Comparison of ENCODE assay signal across 10 mouse cellular contexts in the genomic region with DNA sequence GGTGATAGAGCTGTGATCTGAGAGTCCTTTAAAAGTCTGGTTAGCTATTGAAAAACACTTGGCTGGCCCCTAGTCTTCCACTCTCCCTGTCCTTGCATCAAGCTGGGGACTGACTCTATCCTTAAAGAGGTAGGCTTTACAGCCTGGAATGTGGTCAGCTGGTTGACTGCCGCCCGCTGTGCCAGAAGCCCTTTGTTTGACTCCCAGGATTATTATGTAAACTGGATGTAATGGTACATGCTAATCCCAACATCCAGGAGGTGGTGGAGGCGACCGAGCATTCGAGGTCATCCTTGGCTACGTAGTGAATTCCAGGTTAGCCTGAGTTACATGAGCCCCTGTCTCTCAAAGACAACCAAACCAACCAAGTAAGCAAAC. TPM values are rescaled to one million over a fixed set of nuclear protein-coding genes. Genes with fewer than 3 reads are reported as not detected.
DNase-seq lines count a peak whose midpoint lies in the region; ATAC-seq lines count a peak whose summit lies in the region.
"Had no signal": no experiment of that assay in that cellular context is flagged by ENCODE, and none has a peak within 500 bp of the region (broad histone marks: within the 10 kb centered on the region; RNA-seq: fewer than 3 reads in every experiment).

No protein-coding gene starts in this region.

- H3K4me2 ChIP-seq in hindbrain, embryonic 14.5 days (replicated peaks) = no peak overlapping the region
- H3K4me2 ChIP-seq in hindbrain, embryonic 16.5 days (ENCODE audit: low read length) = no peak overlapping the region
- H3K4me2 ChIP-seq: lung, embryonic 14.5 days had no signal

- ATAC-seq in hindbrain, embryonic 14.5 days (ENCODE audit: low FRiP score) = no peak
- ATAC-seq in hindbrain, embryonic 16.5 days = no peak
- no peak for ATAC-seq in erythroblast, adult 5-6 weeks (replicated peaks; ENCODE audit: low FRiP score, poor library complexity, severe bottlenecking)
- ATAC-seq: intestine, postnatal 0 days had no signal

- no peak overlapping the region for H3K9ac ChIP-seq in hindbrain, embryonic 14.5 days
- no peak overlapping the region for H3K9ac ChIP-seq in hindbrain, embryonic 16.5 days (ENCODE audit: low read depth, low read length)
- H3K9ac ChIP-seq: lung, embryonic 14.5 days had no signal

- H3K27me3 ChIP-seq in hindbrain, embryonic 14.5 days (ENCODE audit: control insufficient read depth, insufficient read depth, low read length) = no peaks in the 10 kb centered on the region
- no peaks in the 10 kb centered on the region for H3K27me3 ChIP-seq in hindbrain, embryonic 16.5 days (replicated peaks; ENCODE audit: control insufficient read depth, insufficient read depth, low read length)

- no peak for DNase-seq in hindbrain, embryonic 14.5 days (ENCODE audit: low spot score)
- peak; percentile 95 for DNase-seq in ZHBTc4 (ENCODE audit: low read depth, low spot score)
- peak; percentile 88 to 92 for DNase-seq in heart, adult 9 months (ENCODE audit: low spot score in 2 of 2)
- DNase-seq in lung, postnatal 10 days = peak; percentile 84
- no peak for DNase-seq in c-Kit-positive CD71-positive TER-119-positive erythroid progenitor cells, embryonic 14.5 days (ENCODE audit: low spot score)
- no peak for DNase-seq in urinary bladder, postnatal 25 days (ENCODE audit: low spot score)

- no peaks in the 10 kb centered on the region for H3K9me3 ChIP-seq in hindbrain, embryonic 14.5 days (ENCODE audit: control insufficient read depth, low read length)
- H3K9me3 ChIP-seq in hindbrain, embryonic 16.5 days (ENCODE audit: control insufficient read depth, low read length) = no peaks in the 10 kb centered on the region

- H3K36me3 ChIP-seq in hindbrain, embryonic 14.5 days (replicated peaks; ENCODE audit: control insufficient read depth, insufficient read depth) = no peaks in the 10 kb centered on the region
- no peaks in the 10 kb centered on the region for H3K36me3 ChIP-seq in hindbrain, embryonic 16.5 days (ENCODE audit: control insufficient read depth, insufficient read depth, low read length)

- 0 out of 2 replicates have a peak overlapping the region, but pooled peaks have one; percentile 20 for H3K27ac ChIP-seq in hindbrain, embryonic 14.5 days
- H3K27ac ChIP-seq in hindbrain, embryonic 16.5 days (ENCODE audit: low read depth, low read length) = no peak overlapping the region

- no peak overlapping the region for H3K4me3 ChIP-seq in hindbrain, embryonic 14.5 days (replicated peaks; ENCODE audit: low read length)
- no peak overlapping the region for H3K4me3 ChIP-seq in hindbrain, embryonic 16.5 days (ENCODE audit: low read length)

- WGBS in hindbrain, embryonic 14.5 days = 12% methylated on average over 6 of the region's 6 CpGs
- 18% methylated on average over 6 of the region's 6 CpGs for WGBS in hindbrain, embryonic 16.5 days

- peaks cover 7% of the 10 kb centered on the region for H3K4me1 ChIP-seq in hindbrain, embryonic 14.5 days (replicated peaks; ENCODE audit: control insufficient read depth, insufficient read depth, low read length)
- H3K4me1 ChIP-seq in hindbrain, embryonic 16.5 days (ENCODE audit: control insufficient read depth, insufficient read depth, low read depth, low read length) = no peaks in the 10 kb centered on the region

RNA-seq across cellular contexts. Expression of gene Cipc, which starts 14.3 kb away (rescaled TPM):
- 46.8 and 52.1 TPM in 2 replicates for polyA plus RNA-seq in hindbrain, embryonic 14.5 days (2014; fragmentation: Nextera tagmentation; extraction: Ambion mirVana)
- 43.4 and 49.0 TPM in 2 replicates for polyA plus RNA-seq in hindbrain, embryonic 16.5 days (2015; fragmentation: Nextera tagmentation; extraction: Ambion mirVana)
- 4.8 and 7.1 TPM in 2 replicates for total RNA-seq in erythroblast, adult 5-6 weeks (2015; ENCODE audit: low replicate concordance)
- total RNA-seq in erythroblast, adult 5-6 weeks (2017; ENCODE audit: low replicate concordance) = 5.6 and 8.2 TPM in 2 replicates

RNA-seq across cellular contexts. Expression of gene Irf2bpl, which starts 48.0 kb away (rescaled TPM):
- 64.5 and 65.5 TPM in 2 replicates for polyA plus RNA-seq in hindbrain, embryonic 14.5 days (2014; fragmentation: Nextera tagmentation; extraction: Ambion mirVana)
- 49.7 and 56.6 TPM in 2 replicates for polyA plus RNA-seq in hindbrain, embryonic 16.5 days (2015; fragmentation: Nextera tagmentation; extraction: Ambion mirVana)
- 0.21 and 0.77 TPM in 2 replicates for total RNA-seq in erythroblast, adult 5-6 weeks (2015; ENCODE audit: low replicate concordance)
- 0.42 TPM in 1 of 2 replicates, not detected in the other for total RNA-seq in erythroblast, adult 5-6 weeks (2017; ENCODE audit: low replicate concordance)

RNA-seq across cellular contexts. Expression of gene Zdhhc22, which starts 57.7 kb away (rescaled TPM):
- 14.9 and 15.6 TPM in 2 replicates for polyA plus RNA-seq in hindbrain, embryonic 14.5 days (2014; fragmentation: Nextera tagmentation; extraction: Ambion mirVana)
- 23.2 and 26.9 TPM in 2 replicates for polyA plus RNA-seq in hindbrain, embryonic 16.5 days (2015; fragmentation: Nextera tagmentation; extraction: Ambion mirVana)
- not detected in 2 replicates for total RNA-seq in erythroblast, adult 5-6 weeks (2015; ENCODE audit: low replicate concordance)
- total RNA-seq in erythroblast, adult 5-6 weeks (2017; ENCODE audit: low replicate concordance) = 0.43 TPM in 1 of 2 replicates, not detected in the other
- polyA plus RNA-seq: lung, embryonic 14.5 days had no signal

Comparison
In these comparisons a context has a peak if more than half of its experiments do, and no peak if none do; other contexts are left out.
1. DNase-seq: peak in ZHBTc4 (single experiment), heart, adult 9 months (2 of 2) and lung, postnatal 10 days (single experiment); none in hindbrain, embryonic 14.5 days (single experiment), c-Kit-positive CD71-positive TER-119-positive erythroid progenitor cells, embryonic 14.5 days (single experiment) and urinary bladder, postnatal 25 days (single experiment).